Mouse (Mus musculus): ENCODE data around the gene Lexm.

Gene Lexm

GRCm38 (mm10) chr4:106624271-106624670 is 7.2 kb upstream of the Lexm start:
- DNase-seq (ENCODE audit: low read depth, low spot score), result no peak

- DNase-seq (ENCODE audit: low read depth, low spot score), result no peak
Observed at GRCm38 (mm10) chr4:106622712-106623111, 5.7 kb upstream of the Lexm start.

GRCm38 (mm10) chr4:106622030-106622493 is 5.0 kb upstream of the Lexm start, which contains the start of gene Ttc22:
Ttc22 (plus strand) TSS chr4:106622432.
- peak; percentile 25 for DNase-seq (ENCODE audit: low read depth, low spot score)

GRCm38 (mm10) chr4:106621428-106621827 is 4.4 kb upstream of the Lexm start:
- no peak for DNase-seq (ENCODE audit: low read depth, low spot score)

GRCm38 (mm10) chr4:106618898-106619297 is 1.9 kb upstream of the Lexm start:
- DNase-seq (ENCODE audit: low read depth, low spot score), result no peak

GRCm38 (mm10) chr4:106615637-106616036 is 1.4 kb downstream of the Lexm start:
- DNase-seq (ENCODE audit: low read depth, low spot score), result no peak

- no peak for DNase-seq (ENCODE audit: low read depth, low spot score)
Observed at GRCm38 (mm10) chr4:106614881-106615280, 2.2 kb downstream of the Lexm start.

GRCm38 (mm10) chr4:106614180-106614797 is 2.8 kb downstream of the Lexm start:
- peak; percentile 29 for DNase-seq (ENCODE audit: low read depth, low spot score)

GRCm38 (mm10) chr4:106613560-106613959 is 3.5 kb downstream of the Lexm start:
- DNase-seq (ENCODE audit: low read depth, low spot score), result no peak

- no peak for DNase-seq (ENCODE audit: low read depth, low spot score)
Observed at GRCm38 (mm10) chr4:106613105-106613504, 3.9 kb downstream of the Lexm start.

GRCm38 (mm10) chr4:106607905-106608304 is 9.1 kb downstream of the Lexm start:
- DNase-seq (ENCODE audit: low read depth, low spot score), result no peak

- DNase-seq (ENCODE audit: low read depth, low spot score), result no peak
Observed at GRCm38 (mm10) chr4:106606639-106607554, 10.1 kb downstream of the Lexm start.

GRCm38 (mm10) chr4:106600770-106601169 is 16.3 kb downstream of the Lexm start:
- no peak for DNase-seq (ENCODE audit: low read depth, low spot score)

GRCm38 (mm10) chr4:106599415-106599814 is 17.6 kb downstream of the Lexm start:
- DNase-seq (ENCODE audit: low read depth, low spot score), result no peak

GRCm38 (mm10) chr4:106597741-106598140 is 19.3 kb downstream of the Lexm start:
- no peak for DNase-seq (ENCODE audit: low read depth, low spot score)

GRCm38 (mm10) chr4:106597055-106597454 is 20.0 kb downstream of the Lexm start:
- no peak for DNase-seq (ENCODE audit: low read depth, low spot score)

GRCm38 (mm10) chr4:106596200-106596599 is 20.8 kb downstream of the Lexm start:
- no peak for DNase-seq (ENCODE audit: low read depth, low spot score)

- DNase-seq (ENCODE audit: low read depth, low spot score), result no peak
Observed at GRCm38 (mm10) chr4:106593636-106594035, 23.4 kb downstream of the Lexm start.

GRCm38 (mm10) chr4:106590871-106591270 is 26.2 kb downstream of the Lexm start:
- DNase-seq (ENCODE audit: low read depth, low spot score), result no peak

GRCm38 (mm10) chr4:106590142-106590541 is 26.9 kb downstream of the Lexm start:
- DNase-seq (ENCODE audit: low read depth, low spot score), result no peak

- no peak for DNase-seq (ENCODE audit: low read depth, low spot score)
Observed at GRCm38 (mm10) chr4:106587075-106587474, 30.0 kb downstream of the Lexm start.

GRCm38 (mm10) chr4:106584665-106585064 is 32.4 kb downstream of the Lexm start:
- no peak for DNase-seq (ENCODE audit: low read depth, low spot score)

Measured in skeletal muscle tissue, adult 2 months (tissue).